Mouse (Mus musculus) lung, adult 2 months (tissue): Measurements from ENCODE around the gene Ccdc34.

Source experiments
- CTCF ChIP-seq: fragments of 200-500 bp; IDR thresholded peaks from 2 replicates; pipeline ENCODE4 v1.5.1; 2011; ENCODE audit warnings: mild to moderate bottlenecking, low read length, control low read depth; ENCODE audit not compliant: insufficient read depth
- POLR2A ChIP-seq: fragments of 200-500 bp; IDR thresholded peaks from 2 replicates; pipeline ENCODE4 v1.6.1; 2011; ENCODE audit warnings: low read depth, mild to moderate bottlenecking, control low read depth, low read length, borderline replicate concordance; ENCODE audit errors: extremely low read depth

DNA sequence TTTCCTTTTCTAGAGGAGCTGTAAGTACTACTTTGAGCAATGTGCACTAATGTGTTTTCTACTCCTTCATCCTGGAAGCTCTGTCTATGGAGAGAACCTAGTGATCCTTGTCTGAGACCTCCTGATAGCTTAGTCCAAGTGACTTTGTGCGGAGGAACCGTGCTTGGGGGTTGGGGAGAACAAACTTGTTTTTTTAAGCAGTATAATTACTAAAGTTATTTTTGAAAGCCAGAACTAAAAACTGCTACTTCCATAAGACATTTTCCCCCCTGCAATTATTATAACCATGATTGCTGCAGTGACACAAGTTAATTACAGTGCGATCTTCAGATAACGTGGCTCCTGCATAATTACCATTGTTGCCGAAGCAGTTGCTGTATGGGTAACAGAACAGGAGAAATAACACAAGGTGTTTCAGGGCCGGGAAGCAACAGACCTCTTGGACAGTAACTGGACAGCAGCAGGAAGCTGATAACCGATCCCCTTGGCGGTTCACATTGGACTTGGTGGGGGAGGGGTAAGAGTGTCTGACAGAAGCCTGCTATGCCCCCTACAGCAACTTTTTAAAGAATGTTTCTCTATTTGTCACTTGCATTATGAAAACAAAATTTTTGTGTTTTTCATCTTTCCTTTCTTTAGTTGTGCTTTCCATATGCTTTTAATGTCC lies 46.7 kb upstream of the Ccdc34 start:
- TF ChIP-seq CTCF = no peak
- TF ChIP-seq POLR2A = no peak
